Mouse (Mus musculus): ENCODE results near the gene Bcam. TPM values are rescaled to one million over a fixed set of nuclear protein-coding genes. Genes with fewer than 3 reads are reported as not detected.

Bcam gene
- polyA plus RNA-seq, 1 experiment = 4.5 TPM

DNA sequence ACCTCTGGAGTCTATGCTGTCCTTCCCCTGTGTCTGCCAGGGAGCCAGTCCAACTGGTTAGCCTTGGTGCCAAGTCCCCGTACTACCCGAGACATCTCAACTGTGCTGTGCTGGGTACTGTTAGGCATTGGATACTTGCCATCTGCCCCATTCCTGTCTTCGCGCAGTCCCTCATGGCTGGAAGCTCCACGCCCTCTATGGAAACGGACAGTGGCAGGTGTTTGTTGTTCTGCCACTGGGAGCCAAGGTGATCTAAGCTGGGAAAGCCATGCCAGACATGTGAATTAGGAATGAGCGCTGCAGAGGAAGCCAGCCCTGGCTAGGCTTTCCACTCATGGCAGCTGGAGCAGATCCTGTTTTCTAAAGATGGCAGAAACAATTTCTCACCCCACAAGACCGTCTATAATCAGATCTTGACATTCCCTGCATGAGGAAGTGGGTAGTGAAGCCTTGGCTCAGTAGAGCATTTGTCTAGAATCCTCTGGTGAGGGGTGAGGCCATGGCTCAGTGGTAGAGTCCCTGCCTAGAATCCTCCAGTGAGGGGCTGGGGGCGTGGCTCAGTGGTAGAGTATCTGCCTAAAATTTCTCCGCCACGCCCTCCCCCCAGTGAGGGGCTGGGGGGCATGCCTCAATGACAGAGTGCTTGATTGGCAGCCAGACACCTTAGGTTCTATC lies 6.4 kb upstream of the Bcam start:
- Histone ChIP-seq H3K4me1 (ENCODE audit: control insufficient read depth, insufficient read depth, low read length) (peaks cover 3% of the 10 kb centered on the region), H3K27ac (ENCODE audit: control insufficient read depth, insufficient read depth, low read depth, low read length) (no peak overlapping the region), H3K4me3 (ENCODE audit: control insufficient read depth, low read depth, low read length) (no peak overlapping the region), H3K36me3 (ENCODE audit: control insufficient read depth, insufficient read depth, low read length) (no peaks in the 10 kb centered on the region), H3K27me3 (ENCODE audit: control insufficient read depth, insufficient read depth, low read length) (no peaks in the 10 kb centered on the region)
- TF ChIP-seq CTCF (IDR thresholded peaks at IDR 0.05; ENCODE audit: control insufficient read depth, insufficient read depth, insufficient replicate concordance, low read depth, low read length) = no peak
- no peak for TF ChIP-seq POLR2A (IDR thresholded peaks at IDR 0.05; ENCODE audit: control insufficient read depth, low read depth, low read length)

DNA sequence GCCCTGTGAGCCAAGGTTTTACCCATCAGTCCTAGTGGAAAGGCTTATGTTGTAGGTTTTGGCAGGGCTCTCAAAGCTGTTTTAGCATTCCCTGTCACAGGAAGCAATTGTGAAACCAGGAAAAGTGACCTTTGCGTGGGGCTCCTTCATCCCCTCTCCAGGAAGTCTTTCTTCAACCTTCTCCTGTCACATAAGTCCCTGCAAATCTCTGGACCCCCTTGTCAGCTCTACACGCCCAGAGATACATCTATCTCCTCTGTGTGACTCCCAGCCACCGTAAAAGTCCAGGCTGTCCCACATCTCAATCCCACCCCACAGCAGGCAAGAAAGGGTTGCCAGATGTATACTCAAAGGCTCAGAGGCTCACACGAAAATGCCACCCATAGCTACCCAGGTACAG lies 866 bp upstream of the Bcam start:
- Histone ChIP-seq H3K36me3 (ENCODE audit: control insufficient read depth, insufficient read depth, low read length) (no peaks in the 10 kb centered on the region), H3K27ac (ENCODE audit: control insufficient read depth, insufficient read depth, low read depth, low read length) (no peak overlapping the region), H3K4me1 (ENCODE audit: control insufficient read depth, insufficient read depth, low read length) (peaks cover 18% of the 10 kb centered on the region), H3K27me3 (ENCODE audit: control insufficient read depth, insufficient read depth, low read length) (no peaks in the 10 kb centered on the region), H3K4me3 (ENCODE audit: control insufficient read depth, low read depth, low read length) (no peak overlapping the region)
- TF ChIP-seq POLR2A (IDR thresholded peaks at IDR 0.05; ENCODE audit: control insufficient read depth, low read depth, low read length) (no peak), CTCF (IDR thresholded peaks at IDR 0.05; ENCODE audit: control insufficient read depth, insufficient read depth, insufficient replicate concordance, low read depth, low read length) (no peak)

DNA sequence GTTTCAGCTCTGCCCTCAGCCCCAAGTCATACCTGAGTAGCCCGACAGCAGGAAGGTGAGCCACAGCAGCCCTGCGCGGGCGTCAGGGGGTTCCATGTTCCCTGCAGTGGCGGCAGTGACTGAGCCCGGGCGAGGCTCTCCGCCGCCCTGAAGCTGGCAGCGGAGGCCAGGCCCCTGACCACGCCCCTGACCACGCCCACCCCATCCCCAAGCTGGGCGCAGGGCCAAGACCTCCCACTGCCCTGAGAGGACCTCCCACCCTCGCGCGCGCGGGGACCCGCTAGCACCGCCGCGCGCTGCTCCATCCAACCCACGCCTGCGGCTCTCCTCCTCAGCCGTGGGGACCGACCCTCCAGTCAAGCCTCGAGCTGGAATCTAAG lies 451 bp downstream of the Bcam start:
- no peak overlapping the region; the same call in 1 of the 2 replicates for H3K27ac ChIP-seq (ENCODE audit: control insufficient read depth, insufficient read depth, low read depth, low read length)

DNA sequence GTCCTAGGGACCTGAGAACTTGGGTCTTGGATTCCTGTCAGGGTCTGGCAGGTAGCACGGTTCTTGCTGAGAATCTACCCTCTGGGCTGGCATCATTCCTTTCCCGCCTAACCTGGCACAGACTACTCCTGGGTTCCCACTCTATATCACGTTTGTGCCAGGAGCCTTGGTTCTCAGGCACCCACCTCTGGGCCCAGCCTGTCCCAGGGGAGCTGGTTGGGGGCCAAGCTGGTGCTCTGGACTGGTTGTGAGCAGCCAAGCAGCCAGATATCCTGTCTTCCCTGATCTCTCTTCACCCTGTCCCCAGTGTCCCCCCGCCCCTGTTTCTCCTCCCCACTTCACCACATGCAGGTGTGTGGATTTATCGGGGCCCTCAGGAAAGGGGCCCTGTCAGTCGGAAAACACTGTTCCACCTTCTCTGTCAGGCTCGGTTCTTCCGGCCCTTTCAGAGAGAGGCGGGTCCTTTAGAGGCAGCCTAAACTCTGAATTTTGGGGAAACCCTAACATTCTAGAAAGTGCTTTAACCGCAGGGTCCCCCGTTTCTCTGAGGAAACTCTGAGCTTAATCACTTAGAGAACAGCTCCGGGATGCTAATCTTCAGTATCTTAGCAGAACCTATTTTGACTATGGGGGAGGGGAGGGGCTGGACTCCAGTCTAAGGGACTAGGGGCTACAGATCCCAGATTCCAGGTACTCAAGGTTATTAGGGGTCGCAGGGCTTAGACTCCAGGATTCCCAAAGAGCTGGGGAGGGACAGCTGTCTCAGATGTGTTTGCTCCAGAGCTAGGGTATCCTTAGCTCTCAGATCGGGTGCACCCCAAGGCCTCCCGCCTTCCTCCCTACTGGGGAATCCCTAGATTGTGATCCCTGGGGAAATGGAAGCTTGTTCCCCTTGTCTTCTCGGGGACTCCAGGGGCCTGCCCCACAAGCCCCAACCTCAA lies 1.1 kb downstream of the Bcam start:
- Histone ChIP-seq H3K4me1 (ENCODE audit: control insufficient read depth, insufficient read depth, low read length) (peaks cover 26% of the 10 kb centered on the region), H3K4me3 (ENCODE audit: control insufficient read depth, low read depth, low read length) (peak overlapping the region; percentile 65), H3K27ac (ENCODE audit: control insufficient read depth, insufficient read depth, low read depth, low read length) (no peak overlapping the region; the same call in 1 of the 2 replicates), H3K36me3 (ENCODE audit: control insufficient read depth, insufficient read depth, low read length) (no peaks in the 10 kb centered on the region), H3K27me3 (ENCODE audit: control insufficient read depth, insufficient read depth, low read length) (no peaks in the 10 kb centered on the region)
- TF ChIP-seq CTCF (IDR thresholded peaks at IDR 0.05; ENCODE audit: control insufficient read depth, insufficient read depth, insufficient replicate concordance, low read depth, low read length) (no peak), POLR2A (IDR thresholded peaks at IDR 0.05; ENCODE audit: control insufficient read depth, low read depth, low read length) (no peak)

More for the DNA sequence above, 451 bp downstream of the Bcam start:
- TF ChIP-seq POLR2A (IDR thresholded peaks at IDR 0.05; ENCODE audit: control insufficient read depth, low read depth, low read length) (no peak), CTCF (IDR thresholded peaks at IDR 0.05; ENCODE audit: control insufficient read depth, insufficient read depth, insufficient replicate concordance, low read depth, low read length) (no peak)
- peak overlapping the region; percentile 65 for H3K4me3 ChIP-seq (ENCODE audit: control insufficient read depth, low read depth, low read length)
- no peaks in the 10 kb centered on the region for H3K36me3 ChIP-seq (ENCODE audit: control insufficient read depth, insufficient read depth, low read length)
- peaks cover 21% of the 10 kb centered on the region for H3K4me1 ChIP-seq (ENCODE audit: control insufficient read depth, insufficient read depth, low read length)
- no peaks in the 10 kb centered on the region for H3K27me3 ChIP-seq (ENCODE audit: control insufficient read depth, insufficient read depth, low read length)

- Histone ChIP-seq H3K4me1 (ENCODE audit: control insufficient read depth, insufficient read depth, low read length) (peaks cover 33% of the 10 kb centered on the region), H3K27ac (ENCODE audit: control insufficient read depth, insufficient read depth, low read depth, low read length) (no peak overlapping the region), H3K27me3 (ENCODE audit: control insufficient read depth, insufficient read depth, low read length) (no peaks in the 10 kb centered on the region), H3K36me3 (ENCODE audit: control insufficient read depth, insufficient read depth, low read length) (no peaks in the 10 kb centered on the region), H3K4me3 (ENCODE audit: control insufficient read depth, low read depth, low read length) (no peak overlapping the region)
- TF ChIP-seq CTCF (IDR thresholded peaks at IDR 0.05; ENCODE audit: control insufficient read depth, insufficient read depth, insufficient replicate concordance, low read depth, low read length) (no peak), POLR2A (IDR thresholded peaks at IDR 0.05; ENCODE audit: control insufficient read depth, low read depth, low read length) (no peak)
These were observed 1.8 kb downstream of the Bcam start for GRCm38 (mm10) chr7:19769001-19769400.

DNA sequence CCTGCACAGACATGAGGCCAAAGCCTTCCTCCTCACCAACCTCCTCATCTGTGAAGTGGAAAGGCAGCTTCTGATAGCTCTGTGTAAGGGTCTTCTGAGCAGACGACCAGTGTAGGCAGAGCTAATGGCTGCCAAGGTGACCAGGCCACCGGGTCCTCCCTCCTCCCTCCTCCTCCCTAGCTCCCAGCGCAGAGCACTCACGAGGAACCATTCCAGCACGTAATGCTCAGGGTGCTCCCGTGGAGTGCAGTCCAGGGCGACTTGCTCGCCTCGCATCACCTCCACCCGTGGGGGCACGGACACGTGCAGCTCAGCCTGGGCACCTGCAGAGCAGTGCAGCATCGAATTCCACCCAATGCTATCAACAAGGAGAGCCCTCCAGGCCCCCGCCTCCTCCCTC lies 2.6 kb downstream of the Bcam start:
- no peaks in the 10 kb centered on the region for H3K36me3 ChIP-seq (ENCODE audit: control insufficient read depth, insufficient read depth, low read length)
- no peak overlapping the region for H3K4me3 ChIP-seq (ENCODE audit: control insufficient read depth, low read depth, low read length)
- no peaks in the 10 kb centered on the region for H3K27me3 ChIP-seq (ENCODE audit: control insufficient read depth, insufficient read depth, low read length)
- no peak overlapping the region for H3K27ac ChIP-seq (ENCODE audit: control insufficient read depth, insufficient read depth, low read depth, low read length)
- TF ChIP-seq POLR2A (IDR thresholded peaks at IDR 0.05; ENCODE audit: control insufficient read depth, low read depth, low read length) (no peak), CTCF (IDR thresholded peaks at IDR 0.05; ENCODE audit: control insufficient read depth, insufficient read depth, insufficient replicate concordance, low read depth, low read length) (no peak)
- H3K4me1 ChIP-seq (ENCODE audit: control insufficient read depth, insufficient read depth, low read length) = peaks cover 40% of the 10 kb centered on the region

GRCm38 (mm10) chr7:19764581-19764980 lies 6.2 kb downstream of the Bcam start:
- Histone ChIP-seq H3K27ac (ENCODE audit: control insufficient read depth, insufficient read depth, low read depth, low read length) (no peak overlapping the region), H3K4me3 (ENCODE audit: control insufficient read depth, low read depth, low read length) (no peak overlapping the region), H3K27me3 (ENCODE audit: control insufficient read depth, insufficient read depth, low read length) (no peaks in the 10 kb centered on the region), H3K36me3 (ENCODE audit: control insufficient read depth, insufficient read depth, low read length) (no peaks in the 10 kb centered on the region), H3K4me1 (ENCODE audit: control insufficient read depth, insufficient read depth, low read length) (peaks cover 26% of the 10 kb centered on the region)
- TF ChIP-seq POLR2A (IDR thresholded peaks at IDR 0.05; ENCODE audit: control insufficient read depth, low read depth, low read length) = no peak
- TF ChIP-seq CTCF (IDR thresholded peaks at IDR 0.05; ENCODE audit: control insufficient read depth, insufficient read depth, insufficient replicate concordance, low read depth, low read length) = no peak

Measured in testis, adult 2 months (tissue).